Mouse (Mus musculus) cerebellum, postnatal 36 days (tissue): Measurements from ENCODE around the gene Hmgn1.
"Not testable (repeated sequence)": the region's sequence is repeated elsewhere in the genome, so short reads cannot be mapped to it uniquely, and the experiment has no call there.

Experiments
- DNase-seq, 2 experiments: peaks; one replicate each; pipeline ENCODE4 v3.0.0; 2021 to 2022; ENCODE audit warnings: mixed read lengths in 2 of 2

Gene Hmgn1

DNA sequence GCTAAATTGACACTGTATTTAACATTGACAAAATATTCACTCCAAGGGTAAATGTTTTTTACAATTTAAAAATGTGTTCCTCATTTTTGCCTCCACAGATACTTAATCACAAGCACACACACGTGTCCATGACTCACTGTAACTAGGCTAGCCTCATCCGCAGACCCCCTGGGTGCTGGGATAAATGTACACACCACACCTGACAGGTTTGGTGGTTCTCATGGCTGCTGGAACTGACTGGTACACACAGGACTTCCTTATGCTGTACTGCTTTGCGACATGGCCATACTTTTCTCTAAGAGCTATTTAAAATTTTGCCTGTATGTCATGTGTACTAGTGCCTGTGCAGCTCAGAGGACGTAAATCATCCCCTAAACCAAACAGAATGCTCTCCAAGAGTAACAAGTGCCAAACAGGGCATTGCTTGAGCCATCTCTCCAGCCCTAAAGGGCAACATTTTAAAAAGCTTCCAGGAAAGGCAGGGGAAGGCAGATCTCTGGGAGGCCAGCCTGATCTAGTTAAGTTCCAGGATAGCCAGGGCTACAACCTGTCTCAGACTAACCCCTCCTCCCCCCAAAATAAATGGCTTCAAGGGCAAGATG is 7.4 kb downstream of the Hmgn1 start:
- no peak for DNase-seq

DNA sequence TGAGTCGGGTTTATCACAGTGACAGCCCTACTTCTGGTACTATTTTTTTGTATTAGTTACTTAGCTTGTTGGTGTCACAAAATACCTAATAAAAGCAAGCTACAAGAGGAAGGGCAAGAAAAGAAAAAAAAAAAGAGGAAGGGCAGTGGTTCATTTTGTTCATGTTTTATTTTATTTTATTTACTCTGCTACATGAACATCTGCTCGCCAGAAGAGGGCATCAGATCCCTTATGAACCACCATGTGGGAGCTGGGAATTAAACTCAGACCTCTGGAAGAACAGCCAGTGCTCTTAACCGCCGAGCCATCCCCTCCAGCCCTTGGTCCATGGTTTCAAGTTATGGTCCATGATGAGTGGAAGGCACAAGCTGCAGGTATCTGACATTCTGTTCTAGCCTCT is 12.8 kb downstream of the Hmgn1 start:
- DNase-seq, result no peak

DNA sequence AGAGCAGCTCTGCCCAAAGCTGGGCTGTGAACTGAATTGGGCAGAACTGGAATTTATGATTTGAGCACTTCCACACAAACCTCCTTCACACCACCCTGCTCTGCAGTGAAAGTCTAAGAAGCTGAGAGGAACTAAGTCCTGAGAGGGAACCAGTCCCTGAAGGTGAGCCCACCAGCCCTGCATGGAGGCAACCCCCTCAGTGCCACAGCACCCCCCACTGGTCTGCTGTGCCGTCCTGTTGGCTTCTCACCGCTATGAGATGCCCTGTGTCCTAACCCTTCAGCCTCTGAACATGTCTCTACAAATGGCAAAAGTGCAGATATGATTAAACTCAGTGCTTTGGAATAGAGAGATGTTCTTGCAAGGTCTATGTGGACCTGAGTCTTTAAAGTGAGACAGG is 14.8 kb downstream of the Hmgn1 start:
- no peak for DNase-seq

DNA sequence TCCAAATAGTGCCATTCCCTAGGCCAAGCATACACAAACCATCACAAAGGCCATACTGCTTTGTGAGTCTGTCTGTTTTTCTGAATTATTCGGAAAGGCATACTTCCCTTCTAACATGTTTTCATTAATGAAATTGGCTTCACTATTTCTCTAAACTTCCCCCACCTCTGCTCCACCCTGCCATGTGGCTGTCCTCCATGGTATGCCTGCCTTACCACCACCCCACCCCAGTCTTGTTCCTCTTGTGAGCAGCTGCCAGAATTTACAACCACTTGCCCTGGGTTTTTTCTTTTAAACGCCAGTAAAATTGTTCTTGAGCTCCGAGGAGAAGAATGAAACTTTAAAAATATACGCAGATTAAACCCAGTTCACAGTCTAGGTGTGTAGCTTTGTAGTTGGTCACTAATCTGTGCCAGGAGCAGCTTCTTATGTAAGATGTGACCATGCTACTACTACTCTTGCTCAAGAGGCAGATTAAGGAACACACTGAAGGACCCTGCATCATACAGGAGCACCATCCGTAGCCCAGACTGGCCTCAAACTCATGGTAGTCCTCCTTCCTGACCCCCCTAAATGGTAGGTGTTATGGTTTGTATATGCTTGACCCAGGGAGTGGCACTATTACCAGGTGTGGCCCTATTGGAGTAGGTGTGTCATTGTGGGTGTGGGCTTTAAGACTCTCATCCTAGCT is 16.7 kb downstream of the Hmgn1 start:
- no peak for DNase-seq

DNA sequence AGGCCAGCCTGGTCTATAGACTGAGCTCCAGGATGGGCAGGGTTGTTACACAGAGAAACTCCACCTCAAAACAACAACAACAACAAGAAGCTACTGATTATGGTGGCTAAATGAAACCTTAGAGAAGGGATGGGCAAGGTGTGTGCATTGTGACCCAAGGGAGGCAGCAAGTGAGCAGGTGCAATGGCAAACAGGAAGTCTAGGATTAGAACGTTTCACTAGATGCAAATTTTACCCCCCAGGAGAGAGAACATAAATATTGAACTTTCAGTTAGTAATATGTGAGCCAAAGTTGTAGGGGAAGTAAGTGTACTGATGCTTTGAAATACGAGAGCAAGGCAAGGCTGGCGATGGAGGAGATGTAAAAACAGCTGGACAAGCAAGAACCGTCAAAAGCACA is 17.9 kb downstream of the Hmgn1 start:
- DNase-seq, result no peak

DNA sequence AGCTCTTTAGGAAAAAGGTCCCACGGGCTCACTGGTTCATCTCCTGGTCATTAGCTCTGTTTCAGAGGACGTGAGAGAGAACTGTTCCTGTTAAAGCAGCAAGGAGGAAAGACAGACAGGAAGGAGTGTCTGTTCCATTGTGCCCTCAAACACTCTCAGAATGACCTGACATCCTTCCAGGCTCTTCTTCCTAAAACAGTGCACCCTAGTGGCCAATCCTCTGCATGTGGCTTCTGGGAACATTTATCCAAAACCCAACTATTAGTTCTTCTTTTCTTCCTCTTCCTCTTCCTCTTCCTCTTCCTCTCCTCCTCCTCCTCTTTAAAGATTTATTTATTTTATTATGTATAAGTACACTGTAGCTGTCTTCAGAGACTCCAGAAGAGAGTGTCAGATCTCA is 24.5 kb downstream of the Hmgn1 start:
- DNase-seq, result no peak

DNA sequence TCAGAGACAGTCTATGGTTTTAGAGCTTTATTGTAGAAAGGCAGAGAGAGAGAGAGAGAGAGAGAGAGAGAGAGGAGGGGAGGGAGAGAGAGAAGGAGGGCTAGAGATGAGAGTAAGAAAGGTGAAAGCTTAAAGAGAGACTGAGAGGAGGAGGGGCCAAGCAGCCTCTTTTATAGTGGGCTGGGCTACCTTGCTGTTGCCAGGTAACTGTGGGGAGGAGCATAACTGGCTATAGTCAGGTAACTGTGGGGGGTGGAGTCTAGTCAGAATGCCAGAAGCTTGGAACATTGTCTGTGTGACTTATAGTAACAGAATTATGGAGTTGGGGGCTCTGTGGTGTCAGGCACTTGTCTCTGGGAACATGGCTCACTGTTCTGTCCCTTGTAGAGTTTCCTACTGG is 29.7 kb downstream of the Hmgn1 start:
- DNase-seq, result not testable (repeated sequence)

DNA sequence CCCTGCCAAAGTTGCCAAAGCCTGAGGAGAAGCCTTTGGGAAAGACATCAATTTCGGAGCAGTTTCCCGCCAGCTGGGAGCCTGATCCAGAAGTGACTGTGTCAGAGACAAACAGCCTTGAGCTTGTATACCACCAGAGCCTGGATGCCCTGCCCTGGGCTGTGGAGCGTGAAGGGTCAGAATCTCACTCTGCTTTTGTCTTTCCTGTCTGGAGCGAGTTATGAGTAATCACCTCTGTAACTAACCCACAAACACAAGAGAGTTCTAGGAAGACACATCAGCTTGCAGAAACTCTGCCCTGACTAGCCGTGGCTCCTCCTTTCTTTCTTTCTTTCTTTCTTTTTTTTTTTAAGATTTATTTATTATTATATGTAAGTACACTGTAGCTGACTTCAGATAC is 31.6 kb downstream of the Hmgn1 start:
- no peak for DNase-seq

DNA sequence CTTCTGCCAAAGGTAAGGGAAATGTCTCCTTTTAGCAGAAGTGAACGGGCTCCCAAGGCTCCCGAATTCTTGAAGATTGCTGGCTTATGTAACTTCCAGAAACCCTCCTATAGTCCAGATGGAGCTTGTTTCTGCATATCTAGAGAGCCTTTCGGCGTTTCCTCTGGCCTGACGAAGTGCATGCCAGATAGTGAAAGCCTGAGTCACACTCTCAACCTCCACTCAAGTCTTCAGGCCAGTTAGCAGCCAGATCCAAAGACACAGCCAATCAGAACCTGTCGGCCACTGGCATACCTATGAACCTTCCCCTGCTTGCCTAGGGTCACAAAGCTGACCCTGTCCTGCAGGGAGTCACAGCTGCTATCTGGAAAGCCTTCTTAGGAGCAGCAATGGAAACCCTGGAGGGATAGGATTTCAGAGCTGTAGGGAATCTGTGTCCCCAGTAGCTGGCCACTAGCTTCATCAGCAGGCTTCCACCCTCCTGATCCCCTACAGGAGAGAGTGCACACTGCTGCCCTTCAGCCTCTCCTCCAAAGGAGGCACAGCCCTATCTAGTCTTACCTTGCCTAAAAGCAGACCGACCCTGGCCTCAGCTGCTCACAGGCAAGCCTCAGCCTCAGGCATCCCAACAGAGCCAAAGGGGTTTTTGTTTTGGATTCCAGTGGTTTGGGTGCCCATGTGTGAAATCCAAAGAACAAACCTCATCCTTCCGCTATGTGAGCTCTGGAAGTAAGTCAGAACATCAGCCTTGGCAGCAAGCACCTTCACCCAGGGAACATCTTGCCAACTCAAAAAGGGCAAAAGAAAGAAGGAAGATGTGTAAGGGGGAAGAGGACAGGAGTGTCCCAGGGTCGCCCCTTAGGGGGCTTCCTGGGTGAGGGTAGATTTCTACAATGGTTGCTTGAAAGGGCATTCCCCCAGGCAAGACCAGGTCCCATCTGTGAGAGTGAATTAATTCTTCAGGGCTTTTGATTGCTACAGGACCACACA is 35.7 kb downstream of the Hmgn1 start:
- DNase-seq, result no peak

DNA sequence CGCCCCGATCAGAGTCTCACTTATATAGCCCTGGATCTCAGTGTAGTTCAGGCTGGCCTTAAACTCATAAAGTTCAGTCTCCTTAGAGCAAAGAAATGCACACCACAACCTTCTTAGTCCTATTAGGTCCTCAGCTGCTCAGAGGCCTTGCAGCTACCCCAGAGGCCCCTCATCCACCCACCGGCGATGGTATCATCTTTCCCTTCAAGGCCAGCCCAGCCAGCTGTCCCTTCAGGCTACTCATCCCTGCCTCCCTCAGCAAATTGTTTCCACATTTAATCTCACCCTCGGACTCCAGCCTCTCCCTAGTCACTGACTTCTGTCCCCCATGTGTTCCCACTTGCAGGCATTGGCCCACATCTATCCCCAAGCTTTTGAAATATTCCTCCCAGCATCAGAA is 39.4 kb downstream of the Hmgn1 start:
- DNase-seq, result no peak

DNA sequence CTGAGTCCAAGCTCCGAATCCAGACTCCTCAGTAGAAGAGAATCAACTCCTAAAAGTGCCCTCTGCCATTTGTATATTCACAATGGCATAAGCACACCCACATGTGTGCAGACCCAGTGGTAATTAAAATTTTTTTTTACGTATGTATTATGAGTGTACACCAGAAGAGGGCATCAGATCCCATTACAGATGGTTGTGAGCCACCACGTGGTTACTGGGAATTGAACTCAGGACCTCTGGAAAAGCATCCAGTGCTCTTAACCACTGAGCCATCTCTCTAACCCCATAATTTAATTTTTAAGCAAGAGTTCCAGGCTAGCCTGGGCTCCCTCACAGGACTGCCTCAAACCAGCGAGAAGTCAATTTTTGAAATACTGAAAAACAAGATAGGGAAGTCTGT is 40.1 kb downstream of the Hmgn1 start:
- DNase-seq, result no peak

DNA sequence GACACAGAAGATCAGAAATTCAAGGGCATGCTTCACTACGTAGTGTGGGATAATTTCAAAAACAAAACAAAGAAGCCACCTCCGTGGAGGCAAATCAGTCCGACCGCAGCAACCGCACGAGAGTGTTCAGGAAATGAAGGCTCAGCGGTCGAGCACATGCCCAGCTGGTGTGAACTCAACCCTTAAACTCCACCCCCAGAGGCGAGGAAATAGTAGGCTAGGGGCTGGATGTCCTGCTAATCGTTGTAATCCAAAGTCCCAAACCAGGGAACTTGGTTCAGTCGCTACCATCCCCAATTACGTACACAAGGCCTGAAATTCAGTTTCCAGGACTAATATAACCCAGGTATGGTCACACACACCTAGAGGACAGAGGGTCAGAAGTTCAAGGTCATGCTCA is 40.5 kb downstream of the Hmgn1 start:
- DNase-seq, result no peak

DNA sequence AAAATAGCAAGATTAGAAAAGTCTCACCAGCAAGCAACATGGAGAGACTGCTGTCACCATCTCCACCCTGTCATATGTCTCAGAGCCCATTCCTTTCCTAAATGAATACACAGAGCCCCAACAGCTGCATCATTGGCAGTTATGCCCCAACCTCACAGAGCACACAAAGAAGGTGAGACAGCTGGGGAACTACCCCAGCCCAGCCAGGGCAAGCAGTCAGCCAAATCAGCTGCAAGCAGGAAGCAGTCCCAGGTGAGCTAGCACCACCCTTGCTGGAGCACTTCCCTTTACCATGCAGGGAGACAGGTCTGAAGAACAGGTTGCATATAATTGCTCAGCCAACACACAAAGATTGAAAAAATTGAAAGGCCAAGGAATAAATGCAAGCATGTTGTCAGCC is 41.9 kb downstream of the Hmgn1 start:
- DNase-seq, result no peak

DNA sequence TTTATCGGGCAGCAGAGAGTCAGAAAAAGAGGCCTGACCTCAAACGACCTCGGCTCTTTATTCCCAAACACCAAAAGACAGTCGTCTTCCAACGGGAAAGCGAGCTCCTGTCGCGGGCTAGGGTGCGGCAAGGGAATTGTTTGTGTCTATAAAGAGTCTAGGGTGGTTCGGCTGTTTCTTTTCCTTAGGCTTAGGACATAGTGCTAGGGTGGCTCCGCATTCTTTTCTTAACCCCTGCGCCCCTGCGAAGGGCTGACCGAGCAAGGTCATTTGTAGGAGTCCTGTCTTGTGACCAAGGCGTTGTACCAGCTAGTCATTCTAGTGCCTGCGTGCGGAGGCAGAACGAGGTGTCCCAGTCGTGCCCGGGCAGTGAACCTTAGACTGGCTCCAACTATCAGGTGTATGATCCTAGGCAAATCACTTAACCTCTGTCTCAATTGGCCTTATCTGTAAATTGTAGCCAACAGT is 44.3 kb downstream of the Hmgn1 start:
- DNase-seq, result peak in 1 of 2 experiments; percentile 31

DNA sequence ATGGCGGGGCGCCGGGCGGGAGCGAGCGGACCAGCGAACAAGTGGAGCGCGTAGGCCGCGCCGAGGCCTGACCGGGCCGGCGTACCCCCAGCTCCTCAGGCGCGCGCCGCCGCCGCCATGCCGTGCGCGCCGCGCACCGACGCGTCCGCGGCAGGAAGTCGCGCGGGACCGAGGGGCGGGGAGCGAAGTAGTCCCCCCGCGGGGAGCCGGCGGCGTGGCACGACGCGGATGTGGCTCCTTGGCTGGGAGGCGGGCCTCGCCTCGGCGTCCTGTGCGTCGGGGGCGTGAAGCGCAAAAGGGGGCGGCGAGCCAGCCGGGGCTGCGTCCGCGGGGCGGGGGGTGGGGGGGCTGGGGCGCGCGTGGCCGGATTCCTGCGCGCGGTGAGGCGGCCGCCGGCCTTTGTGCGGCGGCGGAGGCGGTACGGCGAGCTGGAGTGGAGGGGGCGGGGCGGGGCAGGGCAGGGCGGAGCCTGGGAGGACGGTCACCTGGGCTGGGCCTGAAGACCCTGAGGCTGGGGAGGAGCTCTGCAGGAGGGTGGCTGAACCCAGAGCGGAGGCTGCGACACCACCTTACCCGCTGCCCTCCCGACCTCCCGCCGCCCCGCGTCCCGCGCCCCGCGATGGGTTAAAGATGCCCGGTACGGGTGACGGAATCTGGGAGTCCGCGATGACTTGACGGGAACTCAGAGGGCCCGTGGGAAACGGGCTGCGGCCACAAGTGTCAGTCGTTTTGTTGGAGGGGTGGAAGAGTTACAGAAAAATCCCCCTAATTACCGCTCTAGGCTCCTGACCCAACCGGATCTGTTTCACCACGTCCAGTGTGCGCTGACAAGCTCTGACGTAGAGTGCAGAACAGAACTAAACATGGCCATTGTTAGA is 45.0 kb downstream of the Hmgn1 start, which contains the start of gene Brwd1:
TSS of gene Brwd1 (minus strand) at position 226 of the 878 bp plus-strand sequence.
- peak; percentile 87 to 94 for DNase-seq

DNA sequence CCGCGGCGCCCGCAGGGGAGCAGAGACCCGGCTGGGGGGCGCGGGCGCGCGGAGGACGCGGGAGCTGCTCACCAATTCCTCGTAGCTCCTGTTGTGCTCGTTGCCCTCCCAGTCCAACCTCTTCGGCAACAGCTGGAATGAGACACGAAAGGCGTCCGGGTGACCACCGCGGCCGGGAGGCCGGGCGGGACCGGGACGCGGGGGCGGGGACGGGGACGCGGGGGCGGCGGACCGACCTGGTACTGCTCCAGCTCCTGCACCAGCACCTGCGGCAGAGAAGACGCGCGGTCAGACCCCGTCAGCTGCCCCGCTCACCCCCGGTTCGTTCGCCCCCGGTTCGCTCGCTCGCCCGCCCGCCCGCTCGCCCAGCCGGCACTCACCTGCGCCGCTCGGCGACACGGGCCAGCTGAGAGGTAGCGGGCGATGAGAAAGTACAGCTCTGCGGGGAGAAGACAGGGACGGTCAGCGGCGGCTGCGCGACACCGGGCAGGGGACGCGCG is 45.7 kb downstream of the Hmgn1 start:
- peak; percentile 62 to 67 for DNase-seq

DNA sequence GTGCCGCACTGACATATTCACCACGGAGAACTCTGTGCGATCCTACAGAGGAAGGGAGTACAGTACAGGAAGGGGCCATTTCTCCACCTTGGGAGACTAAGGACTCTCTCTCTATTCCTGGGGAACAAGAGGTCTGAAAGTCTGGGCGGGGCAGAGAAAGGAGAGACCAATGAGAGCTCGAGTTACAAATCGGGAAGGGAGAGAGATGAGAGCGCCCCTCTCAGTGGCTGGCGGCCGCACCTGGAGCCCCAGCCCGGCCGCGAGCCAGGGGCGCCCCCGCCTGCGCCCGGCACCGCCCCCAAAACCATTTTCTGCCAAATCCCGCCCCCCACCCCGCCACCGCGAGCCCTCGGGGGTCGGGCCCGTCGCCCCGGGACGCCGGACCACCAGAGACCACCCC is 46.2 kb downstream of the Hmgn1 start:
- DNase-seq, result peak; percentile 89 to 97

DNA sequence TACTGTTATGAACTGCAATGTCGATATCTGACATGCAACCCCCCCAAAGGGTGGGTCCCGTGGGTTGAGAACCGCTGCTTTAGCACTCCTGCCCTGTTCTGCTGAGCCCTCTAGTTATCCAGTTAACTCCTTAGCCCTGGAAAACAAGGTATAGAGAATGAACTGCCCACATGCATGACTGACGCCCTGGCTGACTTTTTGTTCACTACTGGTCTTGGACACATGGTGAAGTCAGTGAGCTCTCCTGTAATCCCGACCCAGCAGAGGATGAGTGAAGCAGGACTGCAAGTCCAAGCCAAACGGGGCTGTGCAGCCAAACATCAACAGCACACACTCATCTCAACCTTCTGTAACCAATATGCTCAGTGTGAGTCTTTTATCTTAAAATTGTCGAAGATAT is 47.0 kb downstream of the Hmgn1 start:
- no peak for DNase-seq
